Mouse (Mus musculus): ENCODE measurements around the gene Thg1l.

Gene Thg1l

GRCm38 (mm10) chr11:45955127-45955627 is at the start of gene Thg1l:
Gene Thg1l (minus strand): TSS chr11:45955494.
- DNase-seq = peak; percentile 95

GRCm38 (mm10) chr11:45992087-45992486 is 36.8 kb upstream of the Thg1l start:
- DNase-seq = no peak

GRCm38 (mm10) chr11:45991604-45992003 is 36.3 kb upstream of the Thg1l start:
- peak; percentile 9 for DNase-seq

GRCm38 (mm10) chr11:45980893-45981253 is 25.6 kb upstream of the Thg1l start:
- DNase-seq = no peak

- peak; percentile 44 for DNase-seq
Measured at GRCm38 (mm10) chr11:45979946-45980892, 24.9 kb upstream of the Thg1l start, which contains the start of gene Sox30. Gene Sox30 (plus strand): TSS chr11:45980310.

GRCm38 (mm10) chr11:45976061-45976460 is 20.8 kb upstream of the Thg1l start:
- DNase-seq = no peak

- no peak for DNase-seq
Measured at GRCm38 (mm10) chr11:45974466-45974865, 19.2 kb upstream of the Thg1l start.

- no peak for DNase-seq
Measured at GRCm38 (mm10) chr11:45973635-45974034, 18.3 kb upstream of the Thg1l start.

- no peak for DNase-seq
Measured at GRCm38 (mm10) chr11:45968466-45968865, 13.2 kb upstream of the Thg1l start.

- DNase-seq = no peak
Measured at GRCm38 (mm10) chr11:45966896-45967295, 11.6 kb upstream of the Thg1l start.

GRCm38 (mm10) chr11:45960003-45960402 is 4.7 kb upstream of the Thg1l start:
- no peak for DNase-seq

GRCm38 (mm10) chr11:45959598-45959997 is 4.3 kb upstream of the Thg1l start:
- DNase-seq = no peak

GRCm38 (mm10) chr11:45947491-45947890 is 7.8 kb downstream of the Thg1l start:
- no peak for DNase-seq

GRCm38 (mm10) chr11:45946796-45947195 is 8.5 kb downstream of the Thg1l start:
- no peak for DNase-seq

- peak; percentile 99 for DNase-seq
Measured at GRCm38 (mm10) chr11:45944643-45945156, 10.6 kb downstream of the Thg1l start, which contains the start of gene Lsm11. Gene Lsm11 (minus strand): TSS chr11:45944935.

GRCm38 (mm10) chr11:45943891-45944642 is 11.2 kb downstream of the Thg1l start:
- peak; percentile 11 for DNase-seq

- no peak for DNase-seq
Measured at GRCm38 (mm10) chr11:45943108-45943705, 12.1 kb downstream of the Thg1l start.

GRCm38 (mm10) chr11:45942281-45942680 is 13.0 kb downstream of the Thg1l start:
- no peak for DNase-seq

- DNase-seq = no peak
Measured at GRCm38 (mm10) chr11:45938917-45939316, 16.4 kb downstream of the Thg1l start.

- DNase-seq = no peak
Measured at GRCm38 (mm10) chr11:45937478-45937877, 17.8 kb downstream of the Thg1l start.

GRCm38 (mm10) chr11:45932771-45933170 is 22.5 kb downstream of the Thg1l start:
- no peak for DNase-seq

GRCm38 (mm10) chr11:45929541-45929940 is 25.8 kb downstream of the Thg1l start:
- no peak for DNase-seq

- no peak for DNase-seq
Measured at GRCm38 (mm10) chr11:45927456-45927855, 27.8 kb downstream of the Thg1l start.

All from kidney, adult 18-20 months (tissue).